Mouse (Mus musculus): Measurements from ENCODE around the gene Zxdc.

Zxdc gene

DNA sequence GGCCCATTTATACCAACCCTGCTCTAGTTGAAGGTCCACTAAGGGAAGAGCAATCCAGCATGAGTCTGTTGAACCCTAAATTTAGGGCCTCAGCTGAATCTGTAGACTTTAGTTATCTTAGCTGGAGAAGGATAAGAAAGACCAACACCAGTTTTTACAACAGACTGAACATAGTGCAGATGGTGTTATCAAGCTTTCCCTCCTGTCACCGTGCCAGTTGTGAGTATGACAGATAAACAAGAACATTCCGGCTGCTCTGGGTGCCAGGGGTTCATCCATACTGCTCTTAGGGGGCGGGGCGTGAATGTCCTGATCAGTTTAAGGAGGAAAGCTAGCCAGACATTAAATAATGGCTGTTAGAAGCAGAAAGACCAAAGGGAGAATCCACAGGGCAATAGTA is 5.4 kb downstream of the Zxdc start:
- no peak for DNase-seq (ENCODE audit: low read depth, low spot score)

DNA sequence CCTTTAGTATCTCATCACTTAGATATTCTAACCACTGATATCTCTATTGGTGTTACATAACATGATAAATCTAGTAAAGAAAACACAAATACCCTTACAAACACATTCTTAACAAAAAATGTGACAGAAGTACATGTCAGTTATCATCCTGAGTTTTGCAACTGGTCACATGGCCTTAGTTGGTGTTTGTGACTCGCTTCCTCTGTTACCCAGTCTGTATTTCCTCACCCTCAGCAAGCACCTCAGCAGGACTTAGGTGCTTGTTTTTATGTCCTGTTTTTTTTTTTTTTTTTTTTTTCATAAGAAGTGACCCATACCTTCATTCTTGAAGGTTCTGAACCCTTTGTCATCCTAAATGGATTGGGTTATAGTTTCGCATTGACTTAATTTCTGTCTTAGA is 8.4 kb downstream of the Zxdc start:
- DNase-seq (ENCODE audit: low read depth, low spot score) = no peak

DNA sequence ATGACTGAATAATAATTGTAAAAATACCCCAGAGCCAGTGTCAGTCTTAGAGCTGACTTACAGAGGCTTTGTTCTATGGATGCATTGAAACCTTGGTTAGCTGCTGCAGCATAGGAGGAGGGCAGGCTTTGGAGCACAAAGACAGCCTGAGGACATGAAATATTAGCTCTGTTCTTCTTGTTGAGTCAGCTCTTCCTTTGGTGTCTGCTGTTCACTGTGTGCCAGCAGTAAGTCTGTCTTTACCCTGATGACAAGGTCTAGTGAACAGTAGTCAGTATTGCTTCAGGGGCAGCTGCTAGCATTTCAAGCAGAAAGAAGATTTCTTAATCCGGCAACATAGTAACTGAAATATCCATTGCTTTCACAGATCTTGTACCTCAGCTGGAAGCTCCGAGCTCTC is 12.2 kb downstream of the Zxdc start:
- no peak for DNase-seq (ENCODE audit: low read depth, low spot score)

DNA sequence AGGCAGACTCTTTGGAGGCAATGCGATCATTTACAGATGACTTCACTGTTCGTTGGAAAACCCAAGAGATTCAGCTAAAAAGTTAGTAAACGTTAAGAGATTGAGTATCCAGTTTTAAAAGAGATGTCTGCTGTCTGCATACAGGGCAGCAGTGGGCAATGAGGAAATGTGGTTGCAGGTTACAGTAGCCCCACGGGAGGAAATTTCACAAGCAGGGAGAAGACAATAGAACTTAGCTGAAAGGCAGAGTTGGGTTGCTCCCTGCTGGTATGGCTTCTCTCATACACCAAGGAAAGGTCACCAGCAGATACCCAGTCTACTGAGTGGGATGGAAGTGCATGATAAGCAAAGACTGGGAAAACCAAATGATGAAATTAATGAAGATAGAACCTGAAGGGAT is 21.3 kb downstream of the Zxdc start:
- DNase-seq (ENCODE audit: low read depth, low spot score) = no peak

DNA sequence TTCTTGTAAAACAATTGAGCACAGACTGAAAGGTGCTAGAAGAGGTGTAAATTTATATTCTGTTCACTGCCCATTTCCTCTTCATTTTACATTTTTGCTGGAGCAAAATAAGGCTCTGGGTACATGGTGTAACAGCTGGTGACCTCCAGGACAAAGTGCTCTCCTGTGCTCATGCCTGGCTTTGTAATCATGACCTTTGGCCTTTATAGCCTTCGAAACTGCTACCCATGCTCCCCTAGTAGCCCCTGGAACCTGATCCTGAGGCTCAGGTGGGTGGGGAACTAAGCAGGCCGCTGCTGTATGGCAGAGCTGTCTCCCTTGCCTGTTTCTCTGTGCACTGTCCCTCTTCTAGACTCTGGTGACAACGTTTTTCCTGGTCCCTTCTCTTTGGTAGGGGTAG is 24.7 kb downstream of the Zxdc start:
- DNase-seq (ENCODE audit: low read depth, low spot score) = no peak

DNA sequence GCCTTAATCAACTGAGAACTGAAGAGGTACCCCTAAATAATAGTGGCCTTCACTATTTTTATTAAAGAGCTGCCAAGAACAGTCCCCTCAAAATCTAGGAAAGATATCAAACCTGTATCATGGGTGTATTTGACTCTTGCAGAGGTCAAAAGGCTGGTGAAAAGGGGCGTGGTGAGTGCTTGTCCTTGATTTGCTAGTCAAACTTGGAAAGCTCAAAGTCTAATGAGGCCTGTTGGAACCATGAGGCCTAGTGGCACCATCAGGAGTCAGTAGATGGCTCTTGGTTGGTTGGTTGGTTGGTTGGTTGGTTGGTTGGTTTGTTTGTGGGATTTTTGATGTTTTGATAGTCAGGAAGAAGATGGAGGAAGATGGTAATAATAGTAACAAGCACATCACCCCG is 26.5 kb downstream of the Zxdc start:
- DNase-seq (ENCODE audit: low read depth, low spot score) = no peak

DNA sequence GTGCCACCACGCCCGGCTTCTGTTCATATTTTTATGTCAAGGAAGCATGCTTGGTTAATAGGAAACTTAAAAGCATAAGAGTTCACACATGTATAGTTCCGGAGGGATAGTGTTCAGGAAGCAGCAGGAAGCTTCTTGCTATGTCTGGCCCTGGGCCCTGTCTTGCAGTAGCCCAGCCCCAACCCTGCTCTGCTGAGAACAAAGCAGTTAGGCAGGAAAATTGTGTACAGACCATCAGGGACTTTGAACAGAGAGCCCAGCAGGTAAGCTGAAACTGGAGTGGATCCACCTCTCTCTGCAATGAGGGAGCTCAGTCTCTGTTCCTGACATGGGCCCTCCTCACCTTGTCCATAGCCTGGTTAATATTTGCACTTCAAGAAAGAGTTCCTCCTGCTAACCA is 28.0 kb downstream of the Zxdc start:
- DNase-seq (ENCODE audit: low read depth, low spot score) = no peak

DNA sequence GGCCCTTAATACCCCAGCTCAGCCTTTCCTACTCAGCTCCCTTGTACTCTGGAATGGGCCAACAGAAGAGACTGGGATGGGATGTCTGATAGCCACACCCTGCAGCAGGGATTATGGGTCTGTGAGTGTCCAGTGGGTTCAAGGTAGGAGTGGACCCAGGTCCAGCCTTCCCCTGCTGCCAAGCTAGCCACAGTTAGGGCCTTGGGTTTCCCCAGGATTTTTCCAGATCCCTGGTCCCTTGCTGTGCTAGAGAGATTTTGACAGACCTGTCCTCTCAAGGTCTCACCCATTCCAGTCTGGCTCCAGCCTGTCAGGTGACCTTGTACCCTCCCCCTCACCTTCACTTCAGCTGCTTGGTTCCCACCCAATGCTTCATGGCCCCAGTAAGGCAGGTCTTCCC is 39.3 kb downstream of the Zxdc start:
- no peak for DNase-seq (ENCODE audit: low read depth, low spot score)

DNA sequence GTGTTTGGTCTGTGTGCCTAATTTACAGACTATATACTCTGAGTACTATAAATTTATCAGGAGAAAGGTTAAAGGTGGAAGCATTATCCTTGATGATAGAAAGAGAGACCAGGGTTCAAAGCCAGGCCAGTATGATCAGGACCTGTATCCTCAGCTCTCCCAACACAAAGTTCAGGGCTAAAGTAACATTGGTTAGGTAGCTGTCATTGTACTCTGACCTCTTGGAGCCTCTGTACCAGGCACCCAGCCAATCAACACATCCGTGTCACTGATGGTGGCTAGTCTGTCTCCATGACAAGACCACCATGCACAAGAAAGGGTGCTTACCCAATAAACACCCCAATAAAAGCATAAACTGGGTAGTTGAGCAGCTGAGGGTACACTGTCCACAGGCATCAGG is 41.7 kb downstream of the Zxdc start:
- DNase-seq (ENCODE audit: low read depth, low spot score) = no peak

DNA sequence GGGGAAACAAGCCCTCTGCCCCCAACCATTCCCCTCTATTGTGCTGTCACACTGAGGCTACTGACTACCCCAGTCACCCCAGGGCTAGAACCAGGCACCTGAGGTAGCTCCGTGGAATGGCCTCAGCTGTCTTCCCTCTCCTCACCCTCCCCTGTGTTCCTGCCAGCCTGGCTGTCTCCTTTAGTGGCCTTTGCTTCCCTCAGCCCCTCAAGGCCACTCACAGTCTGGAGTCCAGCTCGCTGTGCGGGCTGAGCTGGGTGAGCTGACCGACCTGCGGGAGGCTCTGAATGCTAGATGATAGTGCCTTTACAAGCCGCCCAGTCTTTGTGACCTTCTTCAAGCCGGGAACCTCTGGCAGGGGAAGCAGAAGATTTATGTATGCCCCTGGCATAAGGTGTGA is 42.6 kb downstream of the Zxdc start:
- DNase-seq (ENCODE audit: low read depth, low spot score) = no peak

DNA sequence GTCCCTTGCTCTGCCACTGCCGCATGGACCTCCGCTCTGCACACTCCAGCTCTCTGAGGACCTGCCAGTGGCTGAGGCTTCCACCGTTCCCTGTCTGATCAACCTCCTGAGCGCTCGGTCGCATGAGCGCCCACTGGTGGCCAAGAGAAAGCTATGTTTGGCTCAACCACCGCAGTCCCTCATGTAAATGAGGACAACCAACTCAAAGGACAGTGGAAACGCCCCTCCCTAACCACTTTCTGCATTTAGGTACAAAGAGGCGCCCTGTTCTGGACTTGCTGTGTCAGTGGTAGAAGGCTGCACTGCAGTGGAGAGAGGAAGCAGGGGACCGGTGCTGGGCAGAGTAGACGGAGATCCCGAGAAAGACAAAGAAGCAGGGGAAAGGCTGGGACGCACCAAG is 53.3 kb downstream of the Zxdc start:
- DNase-seq (ENCODE audit: low read depth, low spot score) = peak; percentile 57

DNA sequence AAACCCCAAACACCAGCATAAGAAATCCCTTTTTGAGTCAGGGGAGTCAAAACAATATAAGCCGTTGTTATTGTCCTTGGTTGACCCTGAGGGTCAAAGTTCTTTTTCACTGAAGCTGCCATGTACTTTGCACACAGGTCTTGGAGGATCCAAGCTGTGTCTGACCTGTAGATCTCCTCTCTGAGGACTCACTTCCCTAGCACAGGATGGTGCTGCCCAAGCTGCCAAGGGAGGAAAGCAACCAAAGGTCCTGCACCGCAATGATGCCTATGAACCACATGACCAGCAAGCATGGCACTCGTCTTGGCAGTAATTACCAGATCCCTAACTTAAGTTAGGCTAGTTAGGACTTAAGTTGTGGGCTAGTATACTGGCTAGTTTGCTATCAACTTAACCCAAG is 56.1 kb downstream of the Zxdc start:
- DNase-seq (ENCODE audit: low read depth, low spot score) = no peak

DNA sequence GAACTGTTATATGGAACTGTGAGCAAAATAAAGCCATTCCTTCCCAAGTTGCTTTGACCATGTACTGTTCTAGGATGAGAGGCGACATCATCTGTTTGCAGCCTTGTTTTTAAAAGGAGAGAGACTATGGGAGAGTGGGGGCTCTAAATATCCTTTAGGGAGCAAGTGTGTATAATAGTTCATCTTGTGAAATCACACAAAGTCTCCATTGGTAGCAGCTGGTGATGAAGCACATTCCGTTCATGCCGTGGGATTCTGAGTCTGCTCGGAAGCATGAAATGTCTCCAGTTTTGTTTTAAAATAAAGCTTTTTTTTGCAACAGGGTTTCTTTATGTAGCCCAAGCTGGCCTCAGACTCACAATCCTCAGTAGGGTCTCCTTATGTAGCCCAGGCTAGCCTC is 56.7 kb downstream of the Zxdc start:
- DNase-seq (ENCODE audit: low read depth, low spot score) = no peak

DNA sequence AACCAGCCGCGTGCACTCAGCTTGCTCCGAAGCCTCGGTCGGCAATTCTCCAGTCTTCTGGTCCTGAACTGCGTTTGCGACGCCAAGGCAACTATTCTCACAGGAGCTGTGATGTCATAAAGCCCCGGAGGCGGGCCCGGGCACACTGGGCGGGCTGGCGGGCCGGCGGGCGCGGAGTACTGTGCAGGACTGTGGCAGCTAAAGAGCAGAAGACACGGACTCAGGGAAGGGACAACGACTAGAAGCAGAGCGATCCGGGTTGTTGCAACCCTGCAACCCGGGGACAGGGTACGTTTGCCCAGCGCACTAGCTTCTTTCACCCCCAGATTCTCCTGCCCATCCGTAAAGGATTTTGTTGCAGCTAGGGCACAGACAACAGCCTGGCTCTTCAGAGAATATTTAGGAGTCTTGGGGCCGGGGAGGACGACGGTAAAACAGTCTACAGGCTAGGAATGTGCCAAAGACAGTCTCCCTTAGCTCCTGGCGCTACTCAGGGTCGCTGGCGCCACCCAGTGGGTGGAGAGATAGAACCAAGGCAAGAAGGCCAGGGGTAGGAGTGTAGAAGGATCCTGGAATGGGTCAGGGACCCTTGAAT is 59.2 kb downstream of the Zxdc start, which contains the start of gene Cfap100:
Gene Cfap100, minus strand, starts transcription at position 418 of the 595 bp plus-strand sequence.
- DNase-seq (ENCODE audit: low read depth, low spot score) = peak; percentile 29

DNA sequence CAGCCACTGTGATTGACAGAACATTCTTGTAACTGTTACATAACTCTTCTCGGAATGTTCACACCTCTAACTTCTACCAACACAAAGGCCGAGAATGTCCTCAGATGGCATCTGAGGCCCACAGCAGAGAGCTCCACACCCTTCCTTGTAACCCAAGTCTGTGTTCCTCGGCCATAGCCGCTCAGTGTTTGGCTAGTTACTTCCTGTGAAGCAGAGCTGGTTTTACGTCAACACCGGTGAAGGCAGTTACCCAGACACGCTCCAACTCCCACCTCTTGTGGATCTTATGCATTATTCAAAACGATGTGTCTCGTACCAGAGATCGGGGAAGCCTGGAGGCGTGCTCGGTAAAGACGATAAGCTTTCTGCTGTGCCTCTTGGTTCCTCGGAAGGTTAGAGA is 60.6 kb downstream of the Zxdc start:
- DNase-seq (ENCODE audit: low read depth, low spot score) = no peak

DNA sequence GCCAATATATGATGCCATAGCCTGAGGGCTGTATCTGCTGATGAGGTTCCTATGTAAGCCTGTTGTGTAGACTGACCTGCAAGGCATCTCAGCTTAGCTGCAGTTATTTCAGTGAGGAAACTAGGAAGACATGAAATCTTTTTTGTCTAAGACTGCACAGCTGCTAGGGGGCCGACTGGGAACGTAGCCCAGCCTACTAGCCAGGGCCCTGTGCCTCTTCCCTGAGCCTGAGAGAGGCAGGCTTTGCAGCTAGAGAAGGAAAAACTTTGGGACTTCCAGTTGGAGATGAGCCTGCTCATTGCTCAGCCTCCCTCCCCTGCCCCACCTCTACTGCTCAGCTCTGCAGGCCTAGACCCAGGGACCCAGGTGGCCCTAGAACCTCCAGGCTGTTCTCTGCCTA is 62.2 kb downstream of the Zxdc start:
- DNase-seq (ENCODE audit: low read depth, low spot score) = no peak

DNA sequence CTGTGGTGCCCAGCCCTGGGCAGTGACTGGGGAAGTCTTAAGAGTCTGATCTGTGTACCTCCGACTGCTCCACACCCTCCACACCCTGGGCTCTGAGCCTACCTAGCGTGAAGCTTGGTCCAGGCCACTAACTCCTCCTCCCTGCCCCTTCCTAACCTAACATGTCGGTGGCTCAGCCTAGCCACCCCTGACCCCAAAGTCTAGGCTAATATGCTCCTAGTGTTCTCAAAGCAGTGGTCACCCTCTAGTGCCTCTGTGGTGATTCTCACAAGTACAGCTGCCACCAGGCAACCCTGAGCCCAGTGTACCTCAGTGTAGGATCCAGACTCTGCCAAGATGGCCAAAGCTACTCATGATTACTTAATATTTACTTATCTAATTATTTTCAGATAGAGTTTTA is 65.4 kb downstream of the Zxdc start:
- DNase-seq (ENCODE audit: low read depth, low spot score) = no peak

DNA sequence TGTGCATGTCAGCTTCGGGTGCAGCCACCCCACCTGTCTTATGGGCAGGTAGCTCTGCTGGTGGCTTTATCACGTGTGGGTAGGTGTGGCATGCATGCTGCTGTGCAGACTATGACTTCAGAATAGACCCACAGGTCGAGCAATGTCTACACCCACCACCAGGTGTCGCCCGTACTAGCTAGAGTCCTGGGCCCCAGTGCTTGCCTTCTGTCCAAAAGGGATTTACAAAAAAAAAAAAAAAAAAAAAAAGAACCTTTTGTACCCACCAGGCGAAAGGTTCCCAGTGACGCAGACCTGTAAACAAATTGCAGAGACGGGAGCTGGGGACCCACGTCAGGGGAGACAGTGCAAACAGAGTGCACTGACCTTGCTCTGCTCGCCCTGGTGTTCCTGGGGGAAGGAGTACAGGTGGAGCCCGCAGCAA is 65.9 kb downstream of the Zxdc start:
- DNase-seq (ENCODE audit: low read depth, low spot score) = peak; percentile 56

DNA sequence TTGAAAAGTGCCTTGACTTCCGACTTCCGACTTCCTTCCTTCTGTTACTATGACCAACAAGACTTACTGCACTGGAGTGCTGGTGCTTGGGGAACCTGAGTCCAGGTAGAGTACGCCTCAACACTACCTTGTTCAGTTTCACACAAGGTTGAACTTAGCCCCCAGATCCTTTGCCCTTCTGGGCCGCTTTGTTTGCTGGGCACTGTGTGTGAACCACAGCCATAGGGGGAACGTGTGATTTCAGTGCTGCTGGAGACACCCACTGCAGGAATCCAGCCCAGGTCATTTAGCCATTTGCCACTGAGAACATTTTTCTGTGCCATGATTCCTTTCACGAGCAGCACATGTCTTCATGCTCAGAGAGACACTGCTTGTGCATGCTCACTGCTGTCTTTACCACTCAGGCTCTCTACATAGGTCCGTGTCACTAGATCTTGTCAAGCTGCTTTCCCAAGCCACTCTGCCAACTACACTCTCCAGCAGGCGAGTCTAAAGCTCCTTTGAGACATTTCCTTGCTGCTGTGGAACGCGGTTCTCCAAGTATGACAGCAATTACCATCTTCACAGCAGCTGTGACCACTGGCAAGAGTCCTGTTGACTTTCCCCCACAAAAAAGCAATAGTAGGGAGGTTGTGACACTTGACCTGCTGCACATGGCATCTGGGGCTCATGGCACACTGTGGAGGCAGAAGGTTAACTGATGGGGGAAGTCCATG is 67.1 kb downstream of the Zxdc start:
- DNase-seq (ENCODE audit: low read depth, low spot score) = no peak

DNA sequence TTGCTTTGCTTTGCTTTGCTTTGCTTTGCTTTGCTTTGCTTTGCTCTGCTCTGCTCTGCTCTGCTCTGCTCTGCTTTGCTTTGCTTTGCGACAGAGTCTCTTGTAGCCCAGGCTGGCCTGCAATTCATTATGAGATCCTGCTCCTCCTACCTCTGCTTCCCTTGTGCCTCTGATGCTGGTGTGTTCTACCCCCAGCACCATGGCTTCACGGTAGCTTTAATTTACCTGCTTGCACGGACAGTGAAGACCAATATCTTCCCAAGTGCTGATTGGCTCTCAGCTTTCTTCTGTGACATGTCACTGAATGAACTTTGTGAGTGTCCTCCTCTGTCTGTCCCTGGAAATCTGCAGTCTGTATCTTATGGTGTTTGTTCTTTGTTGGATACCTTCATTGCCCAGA is 67.7 kb downstream of the Zxdc start:
- no peak for DNase-seq (ENCODE audit: low read depth, low spot score)

DNA sequence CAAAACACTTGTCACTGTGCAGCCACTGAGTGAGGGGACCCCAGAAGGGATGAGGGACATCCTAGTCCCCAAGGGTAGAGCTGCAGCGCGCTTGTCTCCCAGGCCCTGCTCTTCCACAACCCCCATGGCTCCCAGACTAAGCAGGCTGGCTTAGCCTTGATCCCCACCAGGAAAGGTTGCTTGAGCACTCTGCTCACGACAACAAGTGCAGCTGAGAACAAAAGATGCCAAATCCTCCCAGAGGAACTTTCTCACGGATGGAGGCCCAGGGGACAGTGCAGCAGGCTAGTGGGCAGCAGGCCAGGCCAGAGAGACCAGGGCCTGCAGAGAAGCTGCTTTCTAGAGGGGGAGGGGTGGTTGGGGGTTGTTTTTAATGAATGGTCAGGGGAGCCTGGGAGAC is 77.6 kb downstream of the Zxdc start:
- no peak for DNase-seq (ENCODE audit: low read depth, low spot score)

DNA sequence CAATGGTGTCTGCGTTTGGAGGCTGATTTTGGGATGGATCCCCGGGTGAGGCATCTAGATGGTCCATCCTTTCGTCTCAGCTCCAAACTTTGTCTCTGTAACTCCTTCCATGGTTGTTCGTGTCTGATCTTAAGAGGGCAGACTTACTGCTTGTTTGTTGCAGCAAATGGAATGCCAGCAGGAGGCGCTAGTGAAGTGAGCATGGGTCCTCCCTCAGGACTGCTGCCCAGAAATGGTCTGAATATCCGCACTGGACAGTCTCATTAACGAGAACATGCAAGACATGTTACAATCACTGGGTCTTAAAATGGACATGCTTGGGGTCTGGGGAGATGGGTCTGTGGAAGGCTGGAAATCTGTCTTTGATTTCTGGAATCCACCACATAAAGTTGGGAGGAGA is 80.9 kb downstream of the Zxdc start:
- peak; percentile 89 for DNase-seq (ENCODE audit: low read depth, low spot score)

DNA sequence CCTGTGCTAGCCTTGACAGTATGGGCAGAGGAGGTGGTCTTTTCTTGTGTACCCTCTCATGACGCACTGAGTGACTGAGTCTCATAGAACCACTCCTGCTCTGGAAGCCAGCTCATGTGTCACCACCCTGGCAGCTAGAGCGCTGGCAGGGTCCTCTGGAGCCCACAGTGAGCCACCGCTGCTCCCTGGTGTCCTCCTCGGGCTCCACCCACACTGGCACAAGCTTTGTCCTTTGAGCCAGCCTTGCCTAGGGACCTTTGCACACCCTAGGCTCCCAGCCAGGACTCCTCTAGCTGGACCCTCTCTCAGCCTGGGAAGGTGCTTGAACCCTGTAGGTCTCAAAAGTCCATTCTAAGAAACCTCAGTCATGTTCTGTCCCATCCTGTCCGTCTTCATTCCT is 81.4 kb downstream of the Zxdc start:
- peak; percentile 83 for DNase-seq (ENCODE audit: low read depth, low spot score)

DNA sequence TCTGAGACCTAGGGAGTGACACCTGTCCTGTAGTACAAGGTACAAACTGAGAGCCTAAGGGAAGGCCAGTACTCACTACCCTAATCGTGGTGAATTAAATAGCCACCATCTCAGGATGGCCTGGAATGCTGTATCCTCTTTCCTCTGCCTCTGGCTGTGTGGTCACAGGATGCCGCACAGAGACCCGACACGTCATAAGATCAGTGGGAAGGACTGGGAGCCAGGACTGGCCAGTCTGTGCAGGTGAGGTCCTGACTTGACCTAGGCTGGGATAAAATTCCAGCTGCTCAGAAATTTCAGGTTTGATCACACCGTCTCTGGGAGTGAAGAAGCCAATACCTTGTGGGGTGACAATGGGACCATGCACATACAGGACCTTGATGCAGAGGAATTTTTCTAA is 82.2 kb downstream of the Zxdc start:
- no peak for DNase-seq (ENCODE audit: low read depth, low spot score)
